Mouse (Mus musculus) stomach, embryonic 14.5 days (tissue): ENCODE data around the gene Pclo. TPM values are rescaled to one million over a fixed set of nuclear protein-coding genes. Genes with fewer than 3 reads are reported as not detected.

Experiments
- ATAC-seq: fragments of 200-750 bp; cut with Nextera tagmentation; 2 replicates; pipeline ENCODE4 v1.8.0; 2017; ENCODE audit warnings: low read depth, moderate TSS enrichment; ENCODE audit not compliant: insufficient number of reproducible peaks, insufficient read depth, low FRiP score
- H3K27ac ChIP-seq: fragments of 300-500 bp; sonication (generic); 2 replicates; pipeline ENCODE4 v1.5.1; 2014; ENCODE audit warnings: mild to moderate bottlenecking, low read length, moderate library complexity, mixed read lengths
- H3K27me3 ChIP-seq: fragments of 300-500 bp; sonication (generic); 2 replicates; pipeline ENCODE4 v1.6.1; 2014; ENCODE audit warnings: low read length, control low read depth, mixed read lengths; ENCODE audit not compliant: control insufficient read depth, insufficient read depth
- H3K36me3 ChIP-seq: fragments of 300-500 bp; sonication (generic); 2 replicates; pipeline ENCODE4 v1.6.1; 2014; ENCODE audit warnings: mild to moderate bottlenecking, control low read depth, low read length, moderate library complexity, mixed read lengths; ENCODE audit not compliant: control insufficient read depth, insufficient read depth
- H3K4me1 ChIP-seq: fragments of 300-500 bp; sonication (generic); 2 replicates; pipeline ENCODE4 v1.6.1; 2014; ENCODE audit warnings: low read length, control low read depth, mixed read lengths; ENCODE audit not compliant: control insufficient read depth, insufficient read depth
- H3K4me2 ChIP-seq: fragments of 300-500 bp; sonication (generic); replicated peaks from 2 replicates; pipeline ENCODE4 v1.6.1; 2014; ENCODE audit warnings: low read depth, low read length, control low read depth
- H3K4me3 ChIP-seq: fragments of 300-500 bp; sonication (generic); 2 replicates; pipeline ENCODE4 v1.5.1; 2014; ENCODE audit warnings: low read depth, low read length, control low read depth
- H3K9ac ChIP-seq: fragments of 300-500 bp; sonication (generic); replicated peaks from 2 replicates; pipeline ENCODE4 v1.6.1; 2014; ENCODE audit warnings: low read depth, mild to moderate bottlenecking, control low read depth, low read length, moderate library complexity, mixed read lengths
- H3K9me3 ChIP-seq: fragments of 300-500 bp; sonication (generic); 2 replicates; pipeline ENCODE4 v1.6.1; 2016; ENCODE audit warnings: low read depth, low read length, control low read depth; ENCODE audit not compliant: control insufficient read depth
- WGBS: fragments of 180-500 bp; shearing (Covaris S2); extraction: QIAGEN DNeasy Blood & Tissue Kit; methylation state at CpG from one replicate; pipeline ENCODE4 v1.1.7; 2014; 5-methylcytosine and 5-hydroxymethylcytosine counted together
- polyA plus RNA-seq: library from polyadenylated mRNA; unstranded; fragments of >200 nt; fragmentation: Nextera tagmentation; extraction: Ambion mirVana; gene quantifications from 2 replicates; pipeline ENCODE4 v1.2.1, GENCODE M21; 2014

Pclo gene
- polyA plus RNA-seq, 1 experiment from 2014 or later, result 2.3 TPM

DNA sequence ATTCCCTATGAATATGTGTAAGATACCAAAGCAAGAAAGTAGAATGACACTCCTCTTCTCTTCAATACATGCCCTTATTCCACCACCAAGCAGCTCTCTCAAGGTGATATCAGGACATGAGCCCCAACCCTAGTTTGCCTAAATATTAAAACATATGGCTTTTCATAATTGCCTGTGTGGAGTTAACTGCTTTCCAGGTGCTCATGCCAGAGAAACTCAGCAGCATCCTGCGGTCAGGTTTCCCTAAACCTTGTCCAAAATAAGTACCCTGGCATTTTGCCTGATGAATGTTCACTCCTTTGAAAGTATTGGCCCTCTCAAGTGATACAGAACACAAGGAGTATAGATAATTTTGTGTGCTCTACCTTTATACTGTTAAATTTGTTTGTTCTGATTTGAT lies 126.5 kb downstream of the Pclo start:
- Histone ChIP-seq H3K4me3 (no peak overlapping the region), H3K9ac (no peak overlapping the region), H3K27me3 (no peaks in the 10 kb centered on the region), H3K4me2 (no peak overlapping the region), H3K27ac (no peak overlapping the region), H3K36me3 (no peaks in the 10 kb centered on the region), H3K9me3 (no peaks in the 10 kb centered on the region), H3K4me1 (no peaks in the 10 kb centered on the region)
- no peak for ATAC-seq
- 80% methylated on average over 1 of the region's 1 CpGs for WGBS

DNA sequence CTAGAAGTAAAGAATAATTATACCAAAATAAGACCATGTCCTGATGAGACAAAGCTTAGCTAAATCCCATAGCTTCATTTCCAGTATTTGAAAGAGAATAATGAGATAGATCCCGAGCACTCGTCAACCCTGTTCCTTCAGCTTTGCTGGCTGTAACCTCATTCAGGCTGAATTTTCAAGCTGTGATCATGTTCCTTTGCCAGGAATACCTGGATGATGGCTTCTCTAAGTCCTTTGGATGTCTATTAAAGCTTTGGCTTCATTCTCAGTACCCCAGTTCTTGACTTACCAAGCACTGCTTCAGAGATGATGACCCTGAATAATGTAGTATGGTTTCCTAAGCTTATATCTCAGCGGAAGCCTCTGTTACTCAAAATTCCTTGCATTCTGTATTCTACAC lies 131.1 kb downstream of the Pclo start:
- H3K27ac ChIP-seq, result no peak overlapping the region
- H3K4me1 ChIP-seq, result no peaks in the 10 kb centered on the region
- ATAC-seq, result no peak
- 81% methylated on average over 3 of the region's 3 CpGs for WGBS
- H3K4me3 ChIP-seq, result no peak overlapping the region
- H3K36me3 ChIP-seq, result no peaks in the 10 kb centered on the region
- no peaks in the 10 kb centered on the region for H3K9me3 ChIP-seq
- no peak overlapping the region for H3K9ac ChIP-seq
- H3K4me2 ChIP-seq, result no peak overlapping the region
- no peaks in the 10 kb centered on the region for H3K27me3 ChIP-seq

DNA sequence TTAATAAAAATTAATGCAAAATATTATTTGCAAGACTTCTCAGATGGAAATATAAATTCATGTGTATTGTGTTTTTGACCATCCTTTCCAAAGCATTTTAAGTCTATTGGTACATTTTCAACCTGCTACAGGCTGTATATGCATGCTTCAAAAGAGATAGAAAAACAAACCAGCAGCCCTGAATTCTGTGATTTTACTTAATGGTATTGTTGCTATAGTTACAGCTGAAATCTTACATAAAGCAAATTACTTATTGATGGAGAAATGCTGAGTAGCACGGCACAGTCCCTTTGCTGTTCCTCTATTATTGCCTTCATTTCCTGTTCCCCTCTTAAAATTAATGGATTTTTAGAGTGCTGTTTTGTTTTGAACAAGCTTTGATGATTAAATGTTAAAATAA lies 145.9 kb downstream of the Pclo start:
- WGBS, result 62% methylated on average over 1 of the region's 1 CpGs
- H3K27ac ChIP-seq, result no peak overlapping the region
- no peaks in the 10 kb centered on the region for H3K9me3 ChIP-seq
- no peaks in the 10 kb centered on the region for H3K4me1 ChIP-seq
- H3K4me3 ChIP-seq, result no peak overlapping the region
- no peak for ATAC-seq
- no peaks in the 10 kb centered on the region for H3K27me3 ChIP-seq
- no peak overlapping the region for H3K4me2 ChIP-seq
- H3K36me3 ChIP-seq, result no peaks in the 10 kb centered on the region
- no peak overlapping the region for H3K9ac ChIP-seq

DNA sequence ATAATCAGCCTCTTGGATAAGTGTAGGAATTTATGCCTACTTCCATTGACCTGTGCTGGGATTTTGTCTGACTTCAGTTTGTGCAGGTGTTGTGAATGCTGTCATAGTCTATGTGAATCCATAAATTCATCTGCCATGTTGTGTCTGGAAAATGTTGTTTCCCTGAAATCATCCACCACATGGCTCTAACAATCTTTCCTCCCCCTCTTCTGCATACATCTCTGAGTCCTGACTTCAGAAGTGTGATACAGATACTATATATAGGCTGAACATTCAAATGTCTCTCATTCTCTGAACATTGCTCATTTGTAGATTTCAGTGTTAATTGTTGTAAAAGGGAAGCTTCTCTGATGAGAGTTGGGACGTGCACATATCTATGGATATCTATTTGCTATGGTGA lies 147.5 kb downstream of the Pclo start:
- no peak overlapping the region for H3K4me3 ChIP-seq
- no peak for ATAC-seq
- H3K4me2 ChIP-seq, result no peak overlapping the region
- H3K4me1 ChIP-seq, result no peaks in the 10 kb centered on the region
- no peaks in the 10 kb centered on the region for H3K27me3 ChIP-seq
- H3K9me3 ChIP-seq, result no peaks in the 10 kb centered on the region
- WGBS, result 70% methylated on average over 1 of the region's 1 CpGs
- H3K36me3 ChIP-seq, result no peaks in the 10 kb centered on the region
- H3K27ac ChIP-seq, result no peak overlapping the region
- H3K9ac ChIP-seq, result no peak overlapping the region

DNA sequence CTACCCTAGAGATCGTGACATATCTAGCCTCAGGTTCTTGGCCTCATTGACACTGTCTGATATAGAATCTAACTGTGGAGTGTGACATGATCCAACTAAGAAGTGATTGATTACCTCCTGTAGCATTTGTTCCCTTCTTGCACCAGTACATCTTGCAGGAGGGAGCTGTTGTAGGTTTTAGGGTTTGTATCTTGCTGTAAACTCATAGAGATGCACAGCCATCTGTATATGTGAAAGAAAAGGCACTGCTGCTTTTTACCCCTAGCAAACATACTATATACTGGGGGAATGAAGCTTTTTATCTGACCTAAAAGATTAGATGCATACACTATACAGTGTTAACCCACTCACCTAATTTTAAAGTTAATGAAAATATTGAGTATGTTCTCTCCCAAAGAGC lies 147.9 kb downstream of the Pclo start:
- H3K27me3 ChIP-seq, result no peaks in the 10 kb centered on the region
- no peak overlapping the region for H3K4me3 ChIP-seq
- 84% methylated on average over 1 of the region's 1 CpGs for WGBS
- H3K4me2 ChIP-seq, result no peak overlapping the region
- no peak overlapping the region for H3K9ac ChIP-seq
- H3K9me3 ChIP-seq, result no peaks in the 10 kb centered on the region
- ATAC-seq, result no peak
- H3K27ac ChIP-seq, result no peak overlapping the region
- no peaks in the 10 kb centered on the region for H3K4me1 ChIP-seq
- no peaks in the 10 kb centered on the region for H3K36me3 ChIP-seq

DNA sequence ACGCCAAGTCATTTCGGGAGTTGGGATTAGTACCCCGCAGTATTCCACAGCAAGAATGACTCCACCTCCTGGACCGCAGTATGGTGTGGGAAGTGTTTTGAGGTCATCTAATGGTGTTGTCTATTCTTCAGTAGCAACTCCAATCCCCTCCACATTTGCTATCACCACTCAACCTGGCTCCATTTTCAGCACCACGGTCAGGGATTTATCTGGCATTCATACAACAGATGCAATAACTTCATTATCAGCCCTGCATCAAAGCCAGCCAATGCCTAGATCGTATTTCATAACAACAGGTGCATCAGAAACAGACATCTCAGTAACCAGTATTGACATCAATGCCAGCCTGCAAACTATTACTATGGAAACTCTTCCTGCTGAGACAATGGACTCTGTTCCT lies 165.7 kb downstream of the Pclo start:
- H3K4me1 ChIP-seq, result no peaks in the 10 kb centered on the region
- ATAC-seq, result no peak
- no peak overlapping the region for H3K9ac ChIP-seq
- no peak overlapping the region for H3K27ac ChIP-seq
- H3K27me3 ChIP-seq, result no peaks in the 10 kb centered on the region
- WGBS, result 87% methylated on average over 6 of the region's 6 CpGs
- no peak overlapping the region for H3K4me2 ChIP-seq
- H3K9me3 ChIP-seq, result no peaks in the 10 kb centered on the region
- H3K36me3 ChIP-seq, result no peaks in the 10 kb centered on the region
- no peak overlapping the region for H3K4me3 ChIP-seq

DNA sequence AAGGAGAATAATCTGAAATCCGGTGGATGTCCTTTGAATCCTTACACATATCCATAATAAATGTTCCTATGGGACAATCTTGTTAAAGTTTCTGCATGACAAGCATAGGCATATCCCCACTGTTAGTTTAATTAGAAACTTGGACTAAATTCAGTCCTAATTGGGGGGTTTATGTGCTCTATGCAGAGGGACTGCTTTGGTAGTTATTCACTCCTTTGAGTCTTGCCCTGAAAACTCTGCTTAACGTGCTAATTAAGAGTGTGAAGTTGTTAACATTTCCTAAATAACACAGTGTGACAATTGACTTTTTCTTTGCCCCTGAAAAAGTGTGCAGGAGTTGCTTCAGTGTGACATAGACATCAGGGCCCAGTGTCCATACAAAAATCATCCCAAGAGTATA lies 177.3 kb downstream of the Pclo start:
- Histone ChIP-seq H3K9ac (no peak overlapping the region), H3K36me3 (no peaks in the 10 kb centered on the region), H3K27me3 (no peaks in the 10 kb centered on the region), H3K4me2 (no peak overlapping the region), H3K27ac (no peak overlapping the region), H3K4me3 (no peak overlapping the region), H3K9me3 (no peaks in the 10 kb centered on the region), H3K4me1 (no peaks in the 10 kb centered on the region)
- ATAC-seq, result no peak
- WGBS, result 76% methylated on average over 2 of the region's 2 CpGs

DNA sequence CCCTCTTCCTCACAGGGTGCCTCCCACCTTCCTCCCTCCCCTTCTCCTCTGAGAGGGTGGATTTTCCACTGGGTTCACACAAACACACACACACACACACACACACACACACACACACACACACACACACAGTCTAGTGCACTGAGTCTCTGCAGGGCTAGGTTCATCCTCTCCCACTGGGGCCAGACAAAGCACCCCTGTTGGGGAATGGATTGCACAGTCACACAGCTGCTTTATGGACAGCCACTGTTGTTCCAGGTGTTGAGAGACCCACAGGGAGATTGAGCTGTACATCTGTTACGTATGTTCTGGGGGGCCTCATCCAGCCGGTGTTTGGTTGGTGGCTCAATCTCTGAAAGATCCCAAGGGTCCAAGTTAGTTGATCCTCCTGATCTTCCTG lies 182.0 kb downstream of the Pclo start:
- no peak overlapping the region for H3K4me3 ChIP-seq
- H3K9ac ChIP-seq, result no peak overlapping the region
- H3K9me3 ChIP-seq, result no peaks in the 10 kb centered on the region
- H3K4me1 ChIP-seq, result no peaks in the 10 kb centered on the region
- H3K4me2 ChIP-seq, result no peak overlapping the region
- H3K27me3 ChIP-seq, result no peaks in the 10 kb centered on the region
- no peak for ATAC-seq
- no peaks in the 10 kb centered on the region for H3K36me3 ChIP-seq
- WGBS, result 82% methylated on average over 2 of the region's 2 CpGs
- H3K27ac ChIP-seq, result no peak overlapping the region

DNA sequence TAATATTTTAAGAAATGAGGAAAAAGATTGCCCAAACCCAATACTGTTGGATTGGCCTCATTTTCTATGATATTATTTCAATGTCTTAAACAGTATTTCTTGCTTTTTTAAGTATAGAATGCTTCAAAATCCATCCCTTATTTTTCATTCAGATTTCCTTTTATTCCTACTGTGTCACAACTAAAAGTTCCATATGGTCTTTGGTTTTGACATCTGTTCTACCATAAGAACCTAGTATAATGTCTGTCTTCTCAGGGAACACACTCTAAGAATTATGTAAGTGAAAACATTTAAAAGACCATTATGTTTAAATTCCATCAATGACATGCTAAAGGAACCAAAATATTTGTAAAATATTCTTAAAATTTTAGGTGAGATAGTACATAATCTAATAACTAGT lies 186.2 kb downstream of the Pclo start:
- no peaks in the 10 kb centered on the region for H3K9me3 ChIP-seq
- H3K36me3 ChIP-seq, result no peaks in the 10 kb centered on the region
- H3K4me3 ChIP-seq, result no peak overlapping the region
- ATAC-seq, result no peak
- no peak overlapping the region for H3K4me2 ChIP-seq
- H3K27me3 ChIP-seq, result no peaks in the 10 kb centered on the region
- H3K27ac ChIP-seq, result no peak overlapping the region
- H3K4me1 ChIP-seq, result no peaks in the 10 kb centered on the region
- no peak overlapping the region for H3K9ac ChIP-seq
